Mouse (Mus musculus) forebrain, embryonic 10.5 days (tissue): Measurements from ENCODE around the gene Hist1h2bc. TPM values are rescaled to one million over a fixed set of nuclear protein-coding genes. Genes with fewer than 3 reads are reported as not detected.

Source experiments
- DNase-seq: peaks from one replicate; pipeline ENCODE4 v3.0.0-alpha.2; 2017; ENCODE audit warnings: low spot score; ENCODE audit errors: extremely low spot score
- H3K27ac ChIP-seq: fragments of 300-500 bp; sonication (generic); 2 replicates; pipeline ENCODE4 v1.5.1; 2016; ENCODE audit warnings: mild to moderate bottlenecking
- H3K27me3 ChIP-seq: fragments of 300-500 bp; sonication (generic); 2 replicates; pipeline ENCODE4 v1.6.1; 2016; ENCODE audit warnings: mild to moderate bottlenecking; ENCODE audit not compliant: poor library complexity, severe bottlenecking
- H3K36me3 ChIP-seq: fragments of 300-500 bp; sonication (generic); replicated peaks from 2 replicates; pipeline ENCODE4 v1.6.1; 2016; ENCODE audit warnings: mild to moderate bottlenecking, moderate library complexity
- H3K4me1 ChIP-seq: fragments of 300-500 bp; sonication (generic); 2 replicates; pipeline ENCODE4 v1.6.1; 2016
- H3K4me3 ChIP-seq: fragments of 300-500 bp; sonication (generic); 2 replicates; pipeline ENCODE4 v1.5.1; 2016; ENCODE audit warnings: mild to moderate bottlenecking, moderate library complexity
- H3K9me3 ChIP-seq: fragments of 300-500 bp; sonication (generic); 2 replicates; pipeline ENCODE4 v1.6.1; 2016; ENCODE audit warnings: mild to moderate bottlenecking, moderate library complexity
- WGBS: fragments of 180-500 bp; shearing (Covaris S2); methylation state at CpG from one replicate; pipeline ENCODE4 v1.1.7; 2016; 5-methylcytosine and 5-hydroxymethylcytosine counted together
- polyA plus RNA-seq: library from polyadenylated mRNA; unstranded; fragments of >200 nt; fragmentation: Nextera tagmentation; extraction: Ambion mirVana; gene quantifications from 2 replicates; pipeline ENCODE4 v1.2.1, GENCODE M21; 2016

The Hist1h2bc gene
- polyA plus RNA-seq, 1 experiment from 2014 or later = 17.2 TPM

DNA sequence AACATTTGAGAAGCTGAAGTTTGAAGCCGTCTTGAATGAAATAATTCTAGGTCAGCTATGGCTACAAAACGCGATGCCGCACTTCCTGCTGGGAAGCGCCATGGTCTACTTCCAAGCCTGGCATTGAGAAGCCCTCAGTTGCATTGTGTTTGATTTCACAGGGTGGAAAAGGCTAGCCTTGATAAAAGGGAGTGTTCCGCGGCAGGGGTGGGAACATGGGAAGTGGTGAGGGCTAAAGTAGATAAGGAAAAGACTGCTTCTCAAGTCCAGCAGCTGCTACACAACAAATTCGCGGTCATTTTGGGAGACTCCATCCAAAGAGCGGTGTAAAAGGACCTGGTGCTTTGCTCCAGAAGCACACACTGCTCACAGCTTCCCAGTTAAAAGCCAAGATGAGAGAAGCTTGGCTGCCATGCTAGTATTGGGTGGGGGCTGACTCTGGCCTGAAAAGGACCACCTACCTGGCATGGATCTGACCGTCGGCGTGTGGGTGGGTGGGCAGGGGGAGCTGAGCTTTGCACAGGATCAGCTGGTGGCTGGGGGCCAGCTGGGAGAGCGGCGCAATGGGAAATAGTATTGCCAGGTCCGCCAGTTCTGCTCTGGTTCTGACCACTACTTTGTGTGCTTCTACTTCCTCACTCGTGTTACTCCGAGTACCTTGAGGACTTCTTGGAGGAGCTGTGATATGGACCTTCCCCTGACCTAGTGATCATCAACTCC lies 44.6 kb downstream of the Hist1h2bc start:
- no peaks in the 10 kb centered on the region for H3K36me3 ChIP-seq
- H3K9me3 ChIP-seq = no peaks in the 10 kb centered on the region
- no peak overlapping the region for H3K27ac ChIP-seq
- H3K4me1 ChIP-seq = peaks cover 4% of the 10 kb centered on the region
- peak; percentile 11 for DNase-seq
- H3K27me3 ChIP-seq = no peaks in the 10 kb centered on the region
- WGBS = 89% methylated on average over 18 of the region's 18 CpGs
- no peak overlapping the region for H3K4me3 ChIP-seq

GRCm38 (mm10) chr13:23729192-23729525 lies 45.2 kb downstream of the Hist1h2bc start:
- WGBS = 90% methylated on average over 9 of the region's 9 CpGs
- H3K4me3 ChIP-seq = no peak overlapping the region
- peak; percentile 7 for DNase-seq
- H3K9me3 ChIP-seq = no peaks in the 10 kb centered on the region
- H3K36me3 ChIP-seq = no peaks in the 10 kb centered on the region
- no peak overlapping the region for H3K27ac ChIP-seq
- H3K4me1 ChIP-seq = peaks cover 4% of the 10 kb centered on the region
- H3K27me3 ChIP-seq = no peaks in the 10 kb centered on the region

DNA sequence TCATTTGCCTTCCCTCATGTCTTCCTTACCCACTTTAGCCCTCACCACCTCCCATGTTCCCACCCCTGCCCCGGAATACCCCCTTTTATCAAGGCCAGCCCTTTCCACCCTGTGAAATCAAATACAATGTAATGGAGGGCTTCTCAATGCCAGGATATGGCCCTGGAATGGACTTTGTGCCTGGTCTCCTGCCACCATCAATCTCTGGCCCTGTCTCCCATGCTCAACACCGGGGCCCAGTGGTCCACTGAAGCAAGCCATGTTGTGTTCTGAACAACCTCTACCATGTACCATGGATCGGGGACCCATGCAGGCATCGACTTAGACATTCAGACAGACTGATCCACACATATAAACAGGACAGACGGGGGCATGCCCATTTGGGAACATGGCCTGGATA lies 45.7 kb downstream of the Hist1h2bc start:
- H3K27ac ChIP-seq = no peak overlapping the region
- 92% methylated on average over 5 of the region's 5 CpGs for WGBS
- peak; percentile 10 for DNase-seq
- peaks cover 4% of the 10 kb centered on the region for H3K4me1 ChIP-seq
- H3K36me3 ChIP-seq = no peaks in the 10 kb centered on the region
- no peaks in the 10 kb centered on the region for H3K9me3 ChIP-seq
- H3K4me3 ChIP-seq = no peak overlapping the region
- no peaks in the 10 kb centered on the region for H3K27me3 ChIP-seq

- Histone ChIP-seq H3K4me3 (no peak overlapping the region), H3K4me1 (no peaks in the 10 kb centered on the region; the same call in 1 of the 2 replicates), H3K9me3 (no peaks in the 10 kb centered on the region), H3K27me3 (no peaks in the 10 kb centered on the region), H3K36me3 (no peaks in the 10 kb centered on the region), H3K27ac (no peak overlapping the region)
- 74% methylated on average over 8 of the region's 8 CpGs for WGBS
- peak; percentile 10 for DNase-seq
Observed at GRCm38 (mm10) chr13:23730479-23730878, 46.5 kb downstream of the Hist1h2bc start.

DNA sequence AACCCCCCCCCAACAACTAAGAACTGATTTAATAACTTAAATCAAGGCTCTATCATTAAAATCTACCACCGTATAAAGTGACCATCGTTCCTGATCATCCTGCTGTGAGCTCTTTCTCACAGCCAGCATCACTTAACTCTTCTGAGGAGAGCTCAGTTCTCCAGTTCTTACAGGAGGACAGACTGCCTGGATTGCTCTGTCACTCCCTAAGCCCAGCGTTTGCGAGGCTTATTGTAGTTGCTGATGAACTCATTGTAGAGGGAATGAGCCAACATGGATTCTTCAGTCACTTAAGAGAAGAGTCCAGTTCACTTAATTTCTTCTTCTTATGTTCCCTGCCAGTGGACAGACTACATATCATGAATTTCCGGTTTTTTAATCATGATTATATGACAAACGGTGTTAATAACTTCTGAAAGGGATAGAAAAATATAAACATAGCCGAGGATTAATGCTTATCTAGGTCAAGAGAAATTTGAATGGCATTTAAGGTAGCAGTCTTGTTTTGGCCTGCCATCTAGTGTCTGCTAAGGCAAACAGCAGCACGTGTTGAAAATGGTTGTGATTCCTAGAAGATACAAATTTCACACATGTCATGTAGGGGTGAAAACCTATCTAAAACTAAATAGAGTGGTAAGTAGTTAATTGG lies 48.3 kb downstream of the Hist1h2bc start:
- Histone ChIP-seq H3K4me1 (no peaks in the 10 kb centered on the region; the same call in 1 of the 2 replicates), H3K36me3 (no peaks in the 10 kb centered on the region), H3K4me3 (no peak overlapping the region), H3K9me3 (no peaks in the 10 kb centered on the region), H3K27ac (no peak overlapping the region), H3K27me3 (no peaks in the 10 kb centered on the region)
- peak; percentile 14 for DNase-seq
- WGBS = 29% methylated on average over 8 of the region's 8 CpGs

DNA sequence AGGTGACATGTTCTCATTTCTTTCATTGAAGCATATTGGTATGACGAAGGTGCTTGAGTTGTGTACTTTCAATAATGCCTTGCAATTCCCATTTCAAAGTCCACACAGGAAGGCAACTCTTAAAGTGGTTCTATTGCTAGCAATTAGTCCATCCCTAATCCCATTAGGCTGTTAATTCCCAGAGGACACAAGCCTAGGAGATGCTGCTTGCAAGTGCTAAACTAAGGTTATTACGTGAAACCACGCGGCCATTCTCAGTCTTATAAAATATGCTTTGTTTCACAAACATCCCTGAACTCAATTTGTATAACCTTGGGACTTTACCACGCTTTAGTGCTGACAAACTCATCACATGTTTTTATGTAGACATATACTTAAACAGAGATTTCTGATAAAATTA lies 53.1 kb downstream of the Hist1h2bc start:
- no peaks in the 10 kb centered on the region for H3K36me3 ChIP-seq
- no peaks in the 10 kb centered on the region for H3K27me3 ChIP-seq
- H3K27ac ChIP-seq = peak overlapping the region; percentile 96
- H3K4me3 ChIP-seq = no peak overlapping the region
- no peak for DNase-seq
- H3K9me3 ChIP-seq = no peaks in the 10 kb centered on the region
- WGBS = 73% methylated on average over 5 of the region's 5 CpGs
- H3K4me1 ChIP-seq = peaks cover 31% of the 10 kb centered on the region

GRCm38 (mm10) chr13:23738041-23738440 lies 54.0 kb downstream of the Hist1h2bc start:
- H3K27me3 ChIP-seq = no peaks in the 10 kb centered on the region
- H3K4me1 ChIP-seq = peaks cover 31% of the 10 kb centered on the region
- H3K9me3 ChIP-seq = no peaks in the 10 kb centered on the region
- no peak for DNase-seq
- H3K27ac ChIP-seq = peak overlapping the region; percentile 96
- H3K4me3 ChIP-seq = peak overlapping the region; percentile 66
- WGBS = 26% methylated on average over 4 of the region's 4 CpGs
- H3K36me3 ChIP-seq = no peaks in the 10 kb centered on the region

DNA sequence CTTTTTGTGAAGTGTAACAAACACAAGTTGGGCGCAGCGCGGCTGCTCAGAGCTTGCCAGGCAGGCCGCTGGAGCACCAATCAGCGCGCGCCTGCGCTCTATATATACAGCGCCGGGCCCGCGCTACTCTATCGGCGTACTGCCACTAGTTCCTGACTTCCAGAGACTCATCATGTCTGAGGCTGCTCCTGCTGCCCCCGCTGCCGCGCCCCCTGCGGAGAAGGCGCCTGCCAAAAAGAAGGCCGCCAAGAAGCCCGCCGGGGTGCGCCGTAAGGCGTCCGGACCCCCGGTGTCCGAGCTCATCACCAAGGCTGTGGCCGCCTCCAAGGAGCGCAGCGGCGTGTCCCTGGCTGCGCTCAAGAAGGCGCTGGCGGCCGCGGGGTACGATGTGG lies 54.7 kb downstream of the Hist1h2bc start, which contains the start of gene Hist1h1c:
TSS of gene Hist1h1c (plus strand) at position 132 of the 392 bp plus-strand sequence.
- H3K4me3 ChIP-seq = peak within 1 kb of the TSS; percentile 66
- no peaks in the 10 kb centered on the region for H3K27me3 ChIP-seq
- H3K4me1 ChIP-seq = peaks cover 31% of the 10 kb centered on the region
- no peaks in the 10 kb centered on the region for H3K9me3 ChIP-seq
- under 1% methylated on average over 38 of the region's 38 CpGs for WGBS
- H3K27ac ChIP-seq = peak within 1 kb of the TSS; percentile 96
- DNase-seq = peak; percentile 91
- H3K36me3 ChIP-seq = no peaks in the 10 kb centered on the region

- peaks cover 36% of the 10 kb centered on the region for H3K4me1 ChIP-seq
- no peaks in the 10 kb centered on the region for H3K36me3 ChIP-seq
- H3K27me3 ChIP-seq = no peaks in the 10 kb centered on the region
- H3K4me3 ChIP-seq = peak overlapping the region; percentile 66
- peak overlapping the region; percentile 96 for H3K27ac ChIP-seq
- WGBS = under 1% methylated on average over 39 of the region's 39 CpGs
- no peaks in the 10 kb centered on the region for H3K9me3 ChIP-seq
- DNase-seq = peak; percentile 90
Observed at GRCm38 (mm10) chr13:23739069-23739921, 55.3 kb downstream of the Hist1h2bc start.

GRCm38 (mm10) chr13:23739922-23740252 lies 55.9 kb downstream of the Hist1h2bc start:
- no peak for DNase-seq
- no peaks in the 10 kb centered on the region for H3K9me3 ChIP-seq
- no peaks in the 10 kb centered on the region for H3K36me3 ChIP-seq
- no peaks in the 10 kb centered on the region for H3K27me3 ChIP-seq
- peak overlapping the region; percentile 96 for H3K27ac ChIP-seq
- peak overlapping the region; percentile 66 for H3K4me3 ChIP-seq
- 2% methylated on average over 14 of the region's 14 CpGs for WGBS
- peaks cover 39% of the 10 kb centered on the region for H3K4me1 ChIP-seq

DNA sequence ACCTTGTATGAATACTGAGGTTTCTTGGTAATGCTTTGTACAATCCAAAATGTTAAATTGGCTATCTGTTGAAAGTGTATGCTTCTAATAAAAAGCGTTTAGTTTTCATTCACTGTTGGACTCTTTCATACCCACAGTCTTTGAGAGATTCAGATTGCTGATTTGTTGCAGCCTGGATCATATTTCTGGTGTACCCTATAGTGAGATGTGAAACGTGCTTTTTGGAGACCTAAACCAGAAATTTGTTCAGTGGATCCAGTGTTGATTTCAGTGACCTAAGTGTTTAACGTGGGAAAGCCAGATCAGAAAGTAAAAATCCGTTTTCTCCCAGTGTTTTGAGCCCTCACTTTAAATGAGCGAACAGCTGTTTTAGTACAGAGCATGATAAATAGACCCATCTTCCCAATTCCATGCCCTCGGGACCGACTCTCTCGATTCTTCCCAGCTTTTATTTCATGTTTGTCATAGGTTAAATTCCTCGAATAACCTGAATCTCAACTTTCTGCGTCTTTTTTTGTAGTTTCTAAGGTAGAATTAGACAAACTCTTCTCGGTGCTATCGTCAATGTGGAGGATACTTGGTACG lies 56.3 kb downstream of the Hist1h2bc start:
- Histone ChIP-seq H3K4me3 (peak overlapping the region; percentile 66), H3K27ac (peak overlapping the region; percentile 96), H3K9me3 (no peaks in the 10 kb centered on the region), H3K4me1 (peaks cover 39% of the 10 kb centered on the region), H3K27me3 (no peaks in the 10 kb centered on the region), H3K36me3 (no peaks in the 10 kb centered on the region)
- 44% methylated on average over 13 of the region's 13 CpGs for WGBS
- DNase-seq = peak; percentile 17

- peak overlapping the region; percentile 66 for H3K4me3 ChIP-seq
- H3K9me3 ChIP-seq = no peaks in the 10 kb centered on the region
- peak; percentile 21 for DNase-seq
- H3K27ac ChIP-seq = peak overlapping the region; percentile 96
- H3K4me1 ChIP-seq = peaks cover 43% of the 10 kb centered on the region
- H3K36me3 ChIP-seq = no peaks in the 10 kb centered on the region
- 76% methylated on average over 5 of the region's 5 CpGs for WGBS
- H3K27me3 ChIP-seq = no peaks in the 10 kb centered on the region
Observed at GRCm38 (mm10) chr13:23740910-23741309, 56.9 kb downstream of the Hist1h2bc start.
